Mouse (Mus musculus): ENCODE measurements at regions not wholly inside any gene's neighbourhood (a gene's known extent, or its start where the extent isn't known, plus 50 kb on each side); places are given as distances from the start of the nearest gene placed in this dataset.

DNA sequence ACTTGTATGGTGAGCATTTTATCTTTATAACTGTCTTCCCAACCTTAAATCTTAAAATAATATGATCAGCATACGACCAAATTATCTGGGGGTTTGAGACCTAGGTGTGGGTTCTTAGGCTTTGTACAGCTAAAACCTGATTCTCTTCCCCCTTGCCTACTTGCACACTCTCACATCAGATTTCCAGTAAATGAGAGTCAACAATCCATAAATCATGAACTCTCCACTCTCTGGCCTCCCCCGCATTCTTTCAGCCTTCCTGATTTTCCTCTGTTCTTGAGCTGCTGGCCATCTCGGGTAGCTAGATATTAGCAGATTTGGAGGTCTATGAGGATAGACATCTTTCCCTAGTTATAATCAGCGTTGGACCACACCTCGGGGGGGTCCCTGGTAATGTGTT, 362.7 kb downstream of the Tmem135 start:
- ATAC-seq (ENCODE audit: insufficient read depth) (no peak), DNase-seq (ENCODE audit: low read depth in 3 of 3, low spot score in 3 of 3) (no peak)
- H3K27me3 ChIP-seq (ENCODE audit: control insufficient read depth, insufficient read depth, low read length): no peaks in the 10 kb centered on the region
- no peak overlapping the region for H3K9ac ChIP-seq (replicated peaks)
- no peaks in the 10 kb centered on the region for H3K36me3 ChIP-seq (replicated peaks; ENCODE audit: control insufficient read depth, insufficient read depth, low read depth)
- H3K9me3 ChIP-seq (ENCODE audit: control insufficient read depth, low read length): no peaks in the 10 kb centered on the region
- no peak for TF ChIP-seq CTCF (IDR thresholded peaks at IDR 0.05; ENCODE audit: low read depth)
- no peak for TF ChIP-seq EP300 (IDR thresholded peaks at IDR 0.05; ENCODE audit: low read depth)
- H3K27ac ChIP-seq: no peak overlapping the region
- no peak overlapping the region for H3K4me2 ChIP-seq (ENCODE audit: low read depth)
- WGBS (ENCODE audit: insufficient replicate concordance): 52% methylated on average over 5 of the region's 5 CpGs
- H3K4me1 ChIP-seq (replicated peaks; ENCODE audit: control insufficient read depth in 2 of 2, insufficient read depth in 2 of 2, low read length in 1 of 2): no peaks in the 10 kb centered on the region
- H3K4me3 ChIP-seq (ENCODE audit: insufficient read depth in 1 of 2, low read depth in 2 of 2, low read length in 2 of 2): no peak overlapping the region

GRCm38 (mm10) chr7:89040139-89040538, 363.9 kb downstream of the Tmem135 start:
- H3K4me1 ChIP-seq (replicated peaks; ENCODE audit: control insufficient read depth in 2 of 2, insufficient read depth in 2 of 2, low read length in 1 of 2): no peaks in the 10 kb centered on the region

DNA sequence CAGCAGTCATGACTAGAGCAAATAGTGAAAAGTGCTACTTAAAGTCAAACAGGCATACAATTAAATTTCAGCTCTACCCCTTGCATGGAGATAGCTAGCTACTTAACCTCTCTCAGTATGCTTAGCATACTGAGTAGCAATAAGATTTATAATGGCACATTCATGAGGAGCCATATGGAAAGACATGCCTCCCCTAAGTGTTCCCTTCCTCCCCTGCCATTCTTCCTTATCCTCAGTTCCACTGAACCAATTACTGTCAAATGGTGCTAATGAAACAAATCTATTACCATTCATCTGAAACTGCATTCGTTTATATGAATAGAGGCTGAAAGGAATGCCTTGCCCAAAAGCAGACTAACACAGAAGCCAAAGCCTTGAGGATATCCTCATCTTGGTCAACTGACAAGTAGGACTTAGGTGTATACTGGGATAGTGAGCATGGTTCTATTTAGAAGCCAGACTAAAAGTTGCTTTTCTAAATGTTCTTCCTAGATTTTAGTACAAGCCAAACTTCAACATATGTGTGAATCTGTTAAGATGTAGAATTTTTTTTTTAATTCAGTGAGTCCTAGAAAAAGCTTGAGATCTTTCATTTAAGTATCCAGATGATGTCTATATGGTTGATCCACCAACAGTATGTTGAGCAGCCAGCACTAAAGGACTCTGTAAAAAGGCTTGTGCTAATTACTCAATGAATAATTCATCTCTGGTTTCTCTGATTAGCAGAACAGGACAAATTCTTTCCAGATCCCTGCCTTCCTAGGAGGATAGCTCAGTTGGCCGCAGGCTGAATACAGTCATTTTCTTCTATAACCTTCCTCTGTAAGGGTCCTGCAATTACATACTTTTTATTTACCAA, 368.7 kb downstream of the Tmem135 start:
- DNase-seq (ENCODE audit: low read depth in 3 of 3, low spot score in 3 of 3): no peak
- Histone ChIP-seq H3K36me3 (replicated peaks; ENCODE audit: control insufficient read depth, insufficient read depth, low read depth) (no peaks in the 10 kb centered on the region), H3K4me3 (ENCODE audit: insufficient read depth in 1 of 2, low read depth in 2 of 2, low read length in 2 of 2) (no peak overlapping the region), H3K27me3 (ENCODE audit: control insufficient read depth, insufficient read depth, low read length) (no peaks in the 10 kb centered on the region), H3K9ac (replicated peaks) (no peak overlapping the region), H3K4me2 (ENCODE audit: low read depth) (no peak overlapping the region), H3K9me3 (ENCODE audit: control insufficient read depth, low read length) (no peaks in the 10 kb centered on the region), H3K4me1 (replicated peaks; ENCODE audit: control insufficient read depth in 2 of 2, insufficient read depth in 2 of 2, low read length in 1 of 2) (no peaks in the 10 kb centered on the region), H3K27ac (no peak overlapping the region)
- ATAC-seq (ENCODE audit: insufficient read depth): no peak
- TF ChIP-seq EP300 (IDR thresholded peaks at IDR 0.05; ENCODE audit: low read depth) (no peak), CTCF (IDR thresholded peaks at IDR 0.05; ENCODE audit: low read depth) (no peak)
- 57% methylated on average over 2 of the region's 2 CpGs for WGBS (ENCODE audit: insufficient replicate concordance)

More at GRCm38 (mm10) chr7:89040139-89040538, 363.9 kb downstream of the Tmem135 start:
- no peak for TF ChIP-seq EP300 (IDR thresholded peaks at IDR 0.05; ENCODE audit: low read depth)
- no peak for TF ChIP-seq CTCF (IDR thresholded peaks at IDR 0.05; ENCODE audit: low read depth)
- 17% methylated on average over 6 of the region's 6 CpGs for WGBS (ENCODE audit: insufficient replicate concordance)
- no peak for DNase-seq (ENCODE audit: low read depth in 3 of 3, low spot score in 3 of 3)
- Histone ChIP-seq H3K36me3 (replicated peaks; ENCODE audit: control insufficient read depth, insufficient read depth, low read depth) (no peaks in the 10 kb centered on the region), H3K27me3 (ENCODE audit: control insufficient read depth, insufficient read depth, low read length) (no peaks in the 10 kb centered on the region), H3K27ac (no peak overlapping the region), H3K4me2 (ENCODE audit: low read depth) (no peak overlapping the region), H3K9me3 (ENCODE audit: control insufficient read depth, low read length) (no peaks in the 10 kb centered on the region), H3K4me3 (ENCODE audit: insufficient read depth in 1 of 2, low read depth in 2 of 2, low read length in 2 of 2) (no peak overlapping the region), H3K9ac (replicated peaks) (no peak overlapping the region)
- no peak for ATAC-seq (ENCODE audit: insufficient read depth)

DNA sequence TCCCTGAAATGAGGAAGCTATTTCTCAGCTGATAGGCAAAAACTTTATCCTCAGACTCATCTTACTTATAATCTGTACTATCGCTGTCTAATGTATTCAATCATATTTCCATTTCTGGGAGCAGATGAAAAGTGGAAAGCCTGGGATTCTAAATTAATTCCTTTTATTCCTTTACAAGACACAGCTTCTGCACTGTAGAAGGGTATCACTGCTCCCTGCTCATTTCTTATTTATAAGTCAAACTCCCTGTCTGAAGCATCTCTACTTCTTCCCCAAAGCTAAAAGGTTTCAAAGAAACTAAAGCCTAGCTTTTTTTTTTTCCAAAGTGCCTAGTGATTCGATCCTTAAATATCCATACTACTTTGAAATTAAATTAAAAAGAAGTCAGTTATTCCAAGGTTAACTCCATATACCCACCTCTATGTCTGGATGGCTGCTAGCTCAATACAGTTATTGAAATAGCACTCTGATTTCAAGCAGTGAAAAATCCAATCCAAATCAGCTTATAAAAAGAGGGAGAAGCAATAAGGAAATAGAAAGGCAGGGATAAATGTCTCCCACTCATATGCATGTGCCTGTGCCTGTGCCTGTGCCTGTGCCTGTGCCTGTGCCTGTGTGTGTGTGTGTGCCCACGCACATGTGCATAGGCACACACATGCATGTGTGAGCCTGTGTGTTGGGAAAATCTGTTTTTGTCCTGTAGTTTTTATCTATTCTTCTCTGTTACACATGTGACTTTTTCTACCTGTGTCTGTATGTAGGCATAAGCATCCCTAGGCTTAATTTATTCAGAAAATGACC, 380.6 kb downstream of the Tmem135 start:
- TF ChIP-seq CTCF (IDR thresholded peaks at IDR 0.05; ENCODE audit: low read depth) (no peak), EP300 (IDR thresholded peaks at IDR 0.05; ENCODE audit: low read depth) (no peak)
- Histone ChIP-seq H3K27me3 (ENCODE audit: control insufficient read depth, insufficient read depth, low read length) (no peaks in the 10 kb centered on the region), H3K4me1 (replicated peaks; ENCODE audit: control insufficient read depth in 2 of 2, insufficient read depth in 2 of 2, low read length in 1 of 2) (no peaks in the 10 kb centered on the region), H3K4me3 (ENCODE audit: insufficient read depth in 1 of 2, low read depth in 2 of 2, low read length in 2 of 2) (no peak overlapping the region), H3K9ac (replicated peaks) (no peak overlapping the region), H3K9me3 (ENCODE audit: control insufficient read depth, low read length) (no peaks in the 10 kb centered on the region), H3K27ac (no peak overlapping the region), H3K36me3 (replicated peaks; ENCODE audit: control insufficient read depth, insufficient read depth, low read depth) (no peaks in the 10 kb centered on the region), H3K4me2 (ENCODE audit: low read depth) (no peak overlapping the region)
- WGBS (ENCODE audit: insufficient replicate concordance): 50% methylated on average over 3 of the region's 3 CpGs
- no peak for ATAC-seq (ENCODE audit: insufficient read depth)
- DNase-seq (ENCODE audit: low read depth in 3 of 3, low spot score in 3 of 3): no peak

- Histone ChIP-seq H3K4me2 (ENCODE audit: low read depth) (no peak overlapping the region), H3K36me3 (replicated peaks; ENCODE audit: control insufficient read depth, insufficient read depth, low read depth) (no peaks in the 10 kb centered on the region), H3K9ac (replicated peaks) (no peak overlapping the region), H3K27ac (no peak overlapping the region), H3K4me1 (replicated peaks; ENCODE audit: control insufficient read depth in 2 of 2, insufficient read depth in 2 of 2, low read length in 1 of 2) (no peaks in the 10 kb centered on the region), H3K27me3 (ENCODE audit: control insufficient read depth, insufficient read depth, low read length) (no peaks in the 10 kb centered on the region), H3K9me3 (ENCODE audit: control insufficient read depth, low read length) (no peaks in the 10 kb centered on the region), H3K4me3 (ENCODE audit: insufficient read depth in 1 of 2, low read depth in 2 of 2, low read length in 2 of 2) (no peak overlapping the region)
- ATAC-seq (ENCODE audit: insufficient read depth) (no peak), DNase-seq (ENCODE audit: low read depth in 3 of 3, low spot score in 3 of 3) (no peak)
- TF ChIP-seq CTCF (IDR thresholded peaks at IDR 0.05; ENCODE audit: low read depth) (no peak), EP300 (IDR thresholded peaks at IDR 0.05; ENCODE audit: low read depth) (no peak)
- WGBS (ENCODE audit: insufficient replicate concordance): 62% methylated on average over 4 of the region's 4 CpGs
Observed at GRCm38 (mm10) chr7:88998815-88999392, 405.1 kb downstream of the Tmem135 start.
